Mouse (Mus musculus) midbrain, embryonic 10.5 days (tissue): ENCODE measurements around the gene Ttll6. TPM values are rescaled to one million over a fixed set of nuclear protein-coding genes. Genes with fewer than 3 reads are reported as not detected.

Experiments
- DNase-seq: peaks from one replicate; pipeline ENCODE4 v3.0.0-alpha.2; 2017; ENCODE audit warnings: low spot score
- H3K27ac ChIP-seq: fragments of 300-500 bp; sonication (generic); replicated peaks from 2 replicates; pipeline ENCODE4 v1.5.1; 2016; ENCODE audit warnings: mild to moderate bottlenecking
- H3K27me3 ChIP-seq: fragments of 300-500 bp; sonication (generic); 2 replicates; pipeline ENCODE4 v1.6.1; 2016; ENCODE audit warnings: low read depth, mild to moderate bottlenecking; ENCODE audit not compliant: poor library complexity, severe bottlenecking
- H3K36me3 ChIP-seq: fragments of 300-500 bp; sonication (generic); 2 replicates; pipeline ENCODE4 v1.6.1; 2016; ENCODE audit warnings: mild to moderate bottlenecking, moderate library complexity
- H3K4me1 ChIP-seq: fragments of 300-500 bp; sonication (generic); 2 replicates; pipeline ENCODE4 v1.6.1; 2016
- H3K4me3 ChIP-seq: fragments of 300-500 bp; sonication (generic); 2 replicates; pipeline ENCODE4 v1.5.1; 2016; ENCODE audit warnings: mild to moderate bottlenecking, moderate library complexity
- H3K9me3 ChIP-seq: fragments of 300-500 bp; sonication (generic); replicated peaks from 2 replicates; pipeline ENCODE4 v1.6.1; 2016; ENCODE audit warnings: mild to moderate bottlenecking
- WGBS: fragments of 180-500 bp; shearing (Covaris S2); methylation state at CpG from one replicate; pipeline ENCODE4 v1.1.7; 2016; 5-methylcytosine and 5-hydroxymethylcytosine counted together
- polyA plus RNA-seq: library from polyadenylated mRNA; unstranded; fragments of >200 nt; fragmentation: Nextera tagmentation; extraction: Ambion mirVana; gene quantifications from 2 replicates; pipeline ENCODE4 v1.2.1, GENCODE M21; 2016

The Ttll6 gene
- polyA plus RNA-seq, 1 experiment from 2014 or later, result not detected

DNA sequence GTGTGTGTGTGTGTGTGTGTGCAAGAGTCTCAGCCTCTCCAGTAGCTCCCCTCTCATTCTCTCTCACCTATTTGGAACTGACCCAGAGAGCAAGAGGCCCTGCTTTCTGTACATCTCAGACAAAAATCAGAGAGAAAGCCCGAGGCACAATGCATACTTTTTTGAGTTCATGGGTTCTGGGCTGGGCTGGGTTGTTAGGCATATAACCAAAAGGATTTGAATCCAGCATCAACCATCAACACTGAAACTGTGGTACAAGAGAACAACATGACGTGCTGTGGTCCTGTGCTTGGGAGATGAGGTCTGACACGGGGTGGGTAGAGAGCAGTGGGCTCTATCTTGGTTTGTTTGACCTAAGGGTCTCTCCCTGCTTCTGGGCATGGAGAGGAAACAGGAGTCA lies 38.0 kb downstream of the Ttll6 start:
- H3K27ac ChIP-seq, result no peak overlapping the region
- no peaks in the 10 kb centered on the region for H3K36me3 ChIP-seq
- H3K4me1 ChIP-seq, result peaks cover 8% of the 10 kb centered on the region
- WGBS, result 3% methylated on average over 3 of the region's 3 CpGs
- no peak overlapping the region for H3K4me3 ChIP-seq
- peaks cover 100% of the 10 kb centered on the region for H3K27me3 ChIP-seq
- no peaks in the 10 kb centered on the region for H3K9me3 ChIP-seq
- no peak for DNase-seq

DNA sequence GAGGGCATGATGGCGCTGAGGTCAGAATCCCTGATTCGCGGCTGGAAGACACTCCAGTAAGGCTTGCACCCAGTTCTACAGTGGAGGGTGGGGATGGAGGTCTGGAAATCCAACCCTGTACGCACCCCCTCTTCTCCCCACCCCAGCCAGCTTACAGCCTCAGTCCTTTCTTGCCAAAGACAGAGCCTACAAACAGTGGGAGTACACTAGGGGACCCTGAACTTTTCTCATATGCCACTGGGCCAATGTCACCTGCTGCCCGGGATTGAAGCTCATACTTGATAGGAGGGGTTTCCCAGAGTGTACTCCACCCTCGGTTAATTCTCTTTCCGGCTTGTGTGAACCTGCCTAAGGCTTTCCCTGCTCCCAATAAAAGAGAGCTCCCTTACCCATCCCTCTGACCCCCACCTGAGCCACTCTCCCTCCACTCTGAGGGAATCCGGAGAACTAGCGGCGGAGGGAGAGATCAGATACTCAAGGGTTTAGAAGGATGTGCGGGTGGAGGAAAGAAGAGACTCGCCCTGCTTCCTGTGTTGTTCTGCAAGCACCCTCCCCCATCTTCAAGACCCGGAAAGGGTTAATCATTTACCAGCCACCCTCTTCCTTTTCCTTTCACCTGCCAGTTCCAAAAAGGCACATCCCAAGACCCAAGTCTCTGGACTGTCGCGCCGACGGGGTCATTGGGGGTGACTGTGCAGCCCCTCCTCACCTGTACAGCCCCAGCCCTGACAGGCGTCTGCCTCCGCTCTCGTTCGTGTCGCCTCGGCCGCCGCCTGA lies 39.1 kb downstream of the Ttll6 start:
- H3K4me3 ChIP-seq, result no peak overlapping the region
- H3K27me3 ChIP-seq, result peaks cover 100% of the 10 kb centered on the region
- no peak overlapping the region for H3K27ac ChIP-seq
- no peaks in the 10 kb centered on the region for H3K9me3 ChIP-seq
- 1% methylated on average over 25 of the region's 25 CpGs for WGBS
- no peak for DNase-seq
- peaks cover 8% of the 10 kb centered on the region for H3K4me1 ChIP-seq
- H3K36me3 ChIP-seq, result no peaks in the 10 kb centered on the region

GRCm38 (mm10) chr11:96173288-96173840 lies 39.8 kb downstream of the Ttll6 start:
- no peaks in the 10 kb centered on the region for H3K36me3 ChIP-seq
- no peaks in the 10 kb centered on the region for H3K9me3 ChIP-seq
- H3K4me3 ChIP-seq, result no peak overlapping the region
- H3K4me1 ChIP-seq, result peaks cover 8% of the 10 kb centered on the region
- peaks cover 100% of the 10 kb centered on the region for H3K27me3 ChIP-seq
- H3K27ac ChIP-seq, result no peak overlapping the region
- under 1% methylated on average over 16 of the region's 16 CpGs for whole genome bisulfite sequencing
- DNase-seq, result no peak

DNA sequence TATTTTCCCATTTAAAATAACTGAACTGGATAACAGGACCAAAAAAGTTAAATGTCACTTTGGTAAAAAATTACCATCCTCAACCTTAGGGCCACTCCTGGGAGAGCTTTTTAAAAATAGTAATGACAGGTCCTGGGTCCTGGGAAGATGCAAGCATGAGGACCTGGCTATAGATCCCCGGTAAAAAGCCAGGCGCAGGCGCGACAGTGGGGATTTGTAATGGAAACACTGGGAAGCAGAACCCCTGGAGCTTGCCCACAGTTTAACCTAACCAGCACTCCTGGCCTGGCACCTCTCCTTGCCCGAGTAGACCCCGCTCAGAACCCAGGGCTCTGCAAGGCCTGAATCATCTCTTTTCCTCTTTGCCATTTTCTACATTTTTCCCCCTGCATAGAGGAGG lies 41.3 kb downstream of the Ttll6 start:
- Histone ChIP-seq H3K27ac (no peak overlapping the region), H3K4me3 (no peak overlapping the region), H3K27me3 (peaks cover 100% of the 10 kb centered on the region), H3K4me1 (peaks cover 8% of the 10 kb centered on the region), H3K36me3 (no peaks in the 10 kb centered on the region), H3K9me3 (no peaks in the 10 kb centered on the region)
- WGBS, result 0% methylated on average over 6 of the region's 6 CpGs
- no peak for DNase-seq

- Histone ChIP-seq H3K4me1 (peaks cover 6% of the 10 kb centered on the region), H3K36me3 (no peaks in the 10 kb centered on the region), H3K27ac (no peak overlapping the region), H3K27me3 (peaks cover 100% of the 10 kb centered on the region), H3K4me3 (no peak overlapping the region), H3K9me3 (no peaks in the 10 kb centered on the region)
- under 1% methylated on average over 17 of the region's 17 CpGs for WGBS
- DNase-seq, result peak; percentile 51
Observed at GRCm38 (mm10) chr11:96175511-96175910, 41.9 kb downstream of the Ttll6 start.

DNA sequence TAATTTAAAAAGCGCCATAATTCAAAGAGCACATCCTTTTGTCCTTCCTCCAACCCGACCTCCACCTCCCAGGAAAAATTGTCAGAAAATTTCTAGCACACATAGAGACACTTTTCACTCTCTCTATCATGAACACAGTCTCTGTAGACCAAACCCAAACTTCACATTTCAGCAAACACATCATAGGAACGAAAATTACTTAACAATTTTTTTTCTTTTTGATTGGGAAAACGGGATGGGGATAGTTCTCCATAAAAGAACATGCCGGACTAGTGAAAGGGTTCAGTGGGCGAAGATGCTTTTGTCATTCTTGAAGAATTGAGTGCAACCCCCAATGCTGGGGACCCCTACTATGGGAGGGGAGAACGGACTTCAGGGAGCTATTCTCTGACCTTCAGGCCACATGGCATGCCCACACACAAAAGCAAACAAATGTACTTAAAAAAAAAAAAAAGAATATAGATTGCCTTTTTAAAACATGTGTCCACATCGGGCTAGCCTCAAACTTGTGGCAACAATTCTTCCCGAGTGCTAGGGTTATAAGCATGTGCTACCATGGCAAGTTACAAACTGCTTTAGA lies 42.5 kb downstream of the Ttll6 start:
- H3K27ac ChIP-seq, result no peak overlapping the region
- H3K4me1 ChIP-seq, result peaks cover under 1% of the 10 kb centered on the region; the same call in 1 of the 2 replicates
- no peaks in the 10 kb centered on the region for H3K36me3 ChIP-seq
- H3K27me3 ChIP-seq, result peaks cover 100% of the 10 kb centered on the region
- H3K9me3 ChIP-seq, result no peaks in the 10 kb centered on the region
- H3K4me3 ChIP-seq, result no peak overlapping the region
- 2% methylated on average over 9 of the region's 9 CpGs for WGBS
- no peak for DNase-seq

- 3% methylated on average over 10 of the region's 10 CpGs for WGBS
- H3K4me3 ChIP-seq, result no peak overlapping the region
- peaks cover 100% of the 10 kb centered on the region for H3K27me3 ChIP-seq
- H3K9me3 ChIP-seq, result no peaks in the 10 kb centered on the region
- H3K36me3 ChIP-seq, result no peaks in the 10 kb centered on the region
- no peaks in the 10 kb centered on the region; the same call in 1 of the 2 replicates for H3K4me1 ChIP-seq
- no peak for DNase-seq
- H3K27ac ChIP-seq, result no peak overlapping the region
Observed at GRCm38 (mm10) chr11:96176841-96177240, 43.3 kb downstream of the Ttll6 start.

DNA sequence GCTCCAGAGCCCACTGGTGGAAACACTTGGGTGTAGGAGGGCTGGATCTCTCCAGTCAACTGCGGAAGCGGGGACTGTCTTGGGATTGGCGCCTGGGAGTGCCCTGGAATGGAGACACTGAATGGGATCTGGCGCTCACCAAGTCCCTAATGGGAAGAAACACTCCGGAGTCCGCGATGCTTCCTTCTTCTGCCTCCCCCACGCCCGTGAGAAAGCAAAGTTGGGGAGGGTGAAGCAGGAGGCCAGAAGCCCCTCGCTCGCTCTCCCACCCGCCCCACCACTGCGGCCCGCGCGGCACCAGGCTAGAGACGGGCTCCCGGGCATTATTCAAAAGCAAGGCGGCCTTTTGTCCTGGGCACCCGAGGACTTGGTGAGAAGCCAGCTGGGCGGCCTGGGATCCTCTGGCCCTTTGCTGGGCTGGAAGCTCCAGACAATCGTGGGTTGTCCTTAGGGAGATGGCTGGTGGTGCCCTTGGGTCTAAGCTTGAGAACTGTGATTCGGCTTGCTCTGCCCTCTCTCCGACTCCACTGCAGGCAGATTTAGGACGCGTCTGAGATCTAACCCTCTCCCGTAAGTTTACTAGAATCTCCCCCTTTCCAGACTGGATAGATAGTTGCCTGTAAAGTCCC lies 44.1 kb downstream of the Ttll6 start:
- peaks cover 2% of the 10 kb centered on the region for H3K9me3 ChIP-seq
- peak; percentile 63 for DNase-seq
- under 1% methylated on average over 27 of the region's 27 CpGs for WGBS
- H3K4me1 ChIP-seq, result no peaks in the 10 kb centered on the region; the same call in 1 of the 2 replicates
- no peaks in the 10 kb centered on the region for H3K36me3 ChIP-seq
- H3K27ac ChIP-seq, result no peak overlapping the region
- no peak overlapping the region for H3K4me3 ChIP-seq
- peaks cover 100% of the 10 kb centered on the region for H3K27me3 ChIP-seq

- H3K4me1 ChIP-seq, result no peaks in the 10 kb centered on the region; the same call in 1 of the 2 replicates
- no peak overlapping the region for H3K27ac ChIP-seq
- H3K9me3 ChIP-seq, result peaks cover 8% of the 10 kb centered on the region
- peaks cover 100% of the 10 kb centered on the region for H3K27me3 ChIP-seq
- DNase-seq, result no peak
- H3K4me3 ChIP-seq, result no peak overlapping the region
- no peaks in the 10 kb centered on the region for H3K36me3 ChIP-seq
- WGBS, result 2% methylated on average over 8 of the region's 8 CpGs
Observed at GRCm38 (mm10) chr11:96178356-96178755, 44.8 kb downstream of the Ttll6 start.

DNA sequence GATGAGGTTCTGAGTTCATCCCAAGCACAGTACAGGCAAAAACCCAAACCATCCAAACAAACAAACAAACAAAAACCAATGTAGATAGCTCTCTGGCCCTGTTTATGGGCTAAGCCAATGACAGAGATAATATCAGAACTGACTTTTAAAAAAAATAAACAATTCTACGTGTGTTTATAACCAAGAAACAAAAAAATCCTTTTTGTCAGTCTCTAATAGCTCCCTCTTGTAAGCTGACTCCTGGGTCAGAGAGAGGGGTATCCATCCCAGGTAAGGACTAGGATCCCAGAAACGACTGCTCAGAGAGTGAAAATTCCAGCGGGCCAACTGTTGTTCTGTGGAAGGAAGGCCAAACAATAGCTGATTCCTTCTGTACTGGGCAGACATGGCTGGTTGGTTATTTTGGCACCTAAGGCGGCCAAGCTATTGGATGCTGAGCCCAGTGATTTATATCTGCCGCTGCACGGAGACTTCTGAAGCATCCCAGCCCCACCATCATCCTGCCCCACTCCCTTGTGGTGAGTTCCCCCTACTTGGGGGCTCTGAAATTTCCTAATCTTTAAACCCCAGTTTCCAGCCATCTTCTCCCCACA lies 45.4 kb downstream of the Ttll6 start:
- Histone ChIP-seq H3K27me3 (peaks cover 100% of the 10 kb centered on the region), H3K36me3 (no peaks in the 10 kb centered on the region), H3K4me3 (no peak overlapping the region), H3K27ac (no peak overlapping the region), H3K9me3 (peaks cover 8% of the 10 kb centered on the region), H3K4me1 (no peaks in the 10 kb centered on the region; the same call in 1 of the 2 replicates)
- under 1% methylated on average over 6 of the region's 6 CpGs for WGBS
- DNase-seq, result no peak

DNA sequence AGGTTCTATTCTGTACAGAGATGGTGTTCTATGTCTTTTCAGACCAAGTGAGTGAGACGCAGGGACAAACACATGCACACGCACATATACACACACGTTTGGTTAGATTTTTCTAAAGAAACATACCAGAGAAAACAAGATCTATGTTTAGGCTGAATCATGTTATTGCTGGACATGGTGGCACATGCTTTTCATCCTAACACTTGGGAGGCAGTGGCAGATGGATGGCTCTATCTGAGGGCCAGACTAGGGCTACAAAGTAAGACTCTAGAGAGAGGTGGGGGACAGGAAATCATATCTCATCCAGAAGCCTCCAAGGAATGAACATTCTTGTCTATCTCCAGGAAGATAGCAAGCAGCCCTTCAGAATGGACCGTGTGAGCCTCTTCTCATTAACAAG lies 47.5 kb downstream of the Ttll6 start:
- H3K36me3 ChIP-seq, result no peaks in the 10 kb centered on the region
- H3K4me3 ChIP-seq, result no peak overlapping the region
- no peak overlapping the region for H3K27ac ChIP-seq
- H3K4me1 ChIP-seq, result no peaks in the 10 kb centered on the region; the same call in 1 of the 2 replicates
- H3K27me3 ChIP-seq, result peaks cover 100% of the 10 kb centered on the region
- peaks cover 8% of the 10 kb centered on the region for H3K9me3 ChIP-seq
- WGBS, result 20% methylated on average over 4 of the region's 4 CpGs
- DNase-seq, result no peak

DNA sequence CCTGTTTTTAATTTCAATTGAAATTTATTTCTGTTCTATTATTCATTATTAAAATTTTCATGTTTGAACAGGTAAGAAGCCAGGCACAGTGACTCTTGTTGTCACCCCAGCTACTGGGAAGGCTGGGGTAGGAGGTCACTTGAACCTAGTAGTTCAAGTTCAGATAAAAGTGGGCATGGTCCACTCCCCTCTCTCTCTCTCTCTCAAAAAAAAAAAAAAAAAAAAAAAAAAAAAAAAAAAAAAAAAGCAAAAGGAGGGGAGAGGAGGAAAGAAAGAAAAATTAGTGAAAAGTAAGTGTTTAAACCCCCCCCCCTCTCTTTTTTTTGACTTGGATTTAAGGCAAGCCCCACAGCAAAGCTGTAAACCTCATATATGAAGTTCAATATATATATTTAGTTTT lies 50.6 kb downstream of the Ttll6 start:
- Histone ChIP-seq H3K4me3 (no peak overlapping the region), H3K9me3 (peaks cover 8% of the 10 kb centered on the region), H3K27ac (no peak overlapping the region), H3K36me3 (no peaks in the 10 kb centered on the region), H3K4me1 (no peaks in the 10 kb centered on the region), H3K27me3 (peaks cover 100% of the 10 kb centered on the region)
- DNase-seq, result no peak
